Mouse (Mus musculus) bone marrow, adult 2 months (tissue): ENCODE measurements around the gene Olfr19. TPM values are rescaled to one million over a fixed set of nuclear protein-coding genes. Genes with fewer than 3 reads are reported as not detected.
"Not testable (repeated sequence)": the region's sequence is repeated elsewhere in the genome, so short reads cannot be mapped to it uniquely, and the experiment has no call there.

Experiments used
- H3K27ac ChIP-seq: fragments of 200-500 bp; 2 replicates; pipeline ENCODE4 v1.5.1; 2012; ENCODE audit warnings: low read depth, mild to moderate bottlenecking, control low read depth, inconsistent platforms, low read length; ENCODE audit not compliant: control insufficient read depth, poor library complexity, insufficient read depth
- H3K4me1 ChIP-seq: fragments of 200-500 bp; 2 replicates; pipeline ENCODE4 v1.6.1; 2011; ENCODE audit warnings: low read length; ENCODE audit not compliant: control insufficient read depth, insufficient read depth
- H3K4me3 ChIP-seq: fragments of 200-500 bp; replicated peaks from 2 replicates; pipeline ENCODE3; 2011; ENCODE audit warnings: mild to moderate bottlenecking, low read depth, low read length, control low read depth; ENCODE audit not compliant: control insufficient read depth
- CTCF ChIP-seq: fragments of 200-500 bp; IDR thresholded peaks from 2 replicates; pipeline ENCODE4 v1.5.1; 2011; ENCODE audit warnings: low read length, control low read depth; ENCODE audit not compliant: control insufficient read depth, insufficient read depth
- POLR2A ChIP-seq: fragments of 200-500 bp; IDR thresholded peaks from 2 replicates; pipeline ENCODE4 v1.6.1; 2011; ENCODE audit warnings: low read depth, mild to moderate bottlenecking, control low read depth, low read length, borderline replicate concordance; ENCODE audit not compliant: control insufficient read depth
- WGBS: fragments of 180-500 bp; shearing (Covaris S2); methylation state at CpG from one replicate; pipeline ENCODE4 v1.1.7; 2018; 5-methylcytosine and 5-hydroxymethylcytosine counted together
- polyA plus RNA-seq: library from polyadenylated mRNA; stranded (reverse); fragments of >200 nt; gene quantifications from 2 replicates; pipeline ENCODE4 v1.2.4, GENCODE M21; 2011; ENCODE audit warnings: low replicate concordance; ENCODE audit not compliant: missing spikeins, insufficient read depth, insufficient read length

Gene Olfr19
- not detected in 2 replicates for polyA plus RNA-seq

DNA sequence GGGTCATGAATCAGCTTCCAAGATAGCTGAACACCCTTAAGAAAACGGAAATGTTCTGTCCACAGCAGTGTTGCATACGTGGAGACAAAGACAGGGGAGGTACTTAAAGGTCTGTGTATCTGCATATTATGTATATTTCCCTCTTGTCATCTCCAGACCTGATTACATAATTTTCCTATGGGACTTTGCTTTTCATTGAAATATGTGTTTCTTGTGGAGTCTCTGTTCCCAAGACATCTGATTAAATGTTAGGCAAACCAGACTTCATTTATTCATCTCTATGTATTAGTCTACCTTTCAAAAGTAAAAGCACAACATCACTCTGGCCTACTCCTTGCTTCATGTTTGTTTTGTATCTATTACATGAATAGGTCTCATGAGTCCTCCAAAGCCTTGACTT, at the start of gene Olfr19:
Gene Olfr19 (minus strand): TSS at position 101 of the 400 bp plus-strand sequence.
- H3K4me1 ChIP-seq, result no peaks in the 10 kb centered on the region
- H3K4me3 ChIP-seq, result no peak within 1 kb of the TSS
- H3K27ac ChIP-seq, result no peak within 1 kb of the TSS
- 43% methylated on average over 2 of the region's 2 CpGs for WGBS
- TF ChIP-seq CTCF (no peak), POLR2A (no peak)

DNA sequence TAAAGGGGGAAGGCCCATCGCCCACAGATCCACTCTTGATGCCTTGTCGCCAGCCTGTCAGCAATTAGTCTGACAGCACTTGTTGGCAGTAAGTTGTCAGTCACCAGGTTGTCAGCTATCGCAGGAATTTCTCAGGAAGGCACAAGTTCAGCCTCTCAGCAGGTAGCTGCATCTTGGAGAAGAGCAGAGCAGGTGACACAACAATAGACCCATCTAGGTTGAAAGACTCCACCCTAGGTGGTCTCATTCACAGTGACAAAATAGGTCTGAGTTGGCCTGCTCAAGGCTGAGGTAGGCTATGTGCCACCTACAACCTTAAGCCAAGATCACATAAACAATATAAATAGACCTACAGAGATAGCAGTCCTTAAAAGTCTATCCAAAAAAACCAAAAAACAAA, 8.8 kb upstream of the Olfr19 start:
- 59% methylated on average over 3 of the region's 3 CpGs for WGBS
- H3K4me1 ChIP-seq, result no peaks in the 10 kb centered on the region
- no peak overlapping the region for H3K27ac ChIP-seq
- TF ChIP-seq CTCF (no peak), POLR2A (no peak)
- H3K4me3 ChIP-seq, result no peak overlapping the region

DNA sequence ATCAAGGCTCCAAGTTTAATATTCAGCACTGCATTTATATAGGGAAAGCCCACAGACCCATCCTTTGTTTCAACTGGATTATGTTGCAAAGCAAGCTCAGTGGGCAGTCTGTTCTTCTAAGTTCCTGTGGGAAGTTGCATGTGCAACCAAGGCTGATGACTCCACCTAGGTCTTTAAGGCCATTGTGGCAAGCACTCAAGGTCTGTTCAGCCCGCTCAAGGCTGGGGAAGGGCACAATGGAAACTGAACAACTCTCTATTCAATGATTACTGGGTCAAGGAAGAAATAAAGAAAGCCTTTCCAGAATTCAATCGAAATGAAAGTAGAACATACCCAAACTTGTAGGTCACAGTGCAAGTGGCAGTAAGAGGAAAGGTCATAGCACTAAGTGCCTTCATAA, 7.8 kb upstream of the Olfr19 start:
- WGBS, result 71% methylated on average over 2 of the region's 2 CpGs
- H3K4me3 ChIP-seq, result no peak overlapping the region
- TF ChIP-seq POLR2A (no peak), CTCF (no peak)
- H3K4me1 ChIP-seq, result no peaks in the 10 kb centered on the region
- H3K27ac ChIP-seq, result no peak overlapping the region

DNA sequence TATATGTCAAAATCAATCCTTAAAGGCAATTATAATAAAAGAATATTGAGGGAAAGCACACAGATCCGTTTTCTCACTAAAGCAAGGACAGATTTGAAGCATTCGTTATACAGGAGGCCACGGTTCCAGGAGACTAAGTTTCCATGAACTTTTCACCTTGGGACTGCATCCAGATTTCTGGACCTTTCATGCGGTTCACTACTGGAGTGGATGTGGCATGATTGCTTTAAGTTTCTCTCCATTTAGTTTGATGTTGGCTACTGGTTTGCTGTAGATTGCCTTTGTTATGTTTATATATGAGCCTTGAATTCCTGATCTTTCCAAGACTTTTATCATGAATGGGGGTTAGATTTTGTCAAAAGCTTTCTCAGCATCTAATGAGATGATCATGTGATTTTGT, 11.2 kb downstream of the Olfr19 start:
- 76% methylated on average over 4 of the region's 4 CpGs for WGBS
- no peak for TF ChIP-seq POLR2A
- no peak overlapping the region for H3K4me3 ChIP-seq
- H3K27ac ChIP-seq, result no peak overlapping the region
- H3K4me1 ChIP-seq, result no peaks in the 10 kb centered on the region

DNA sequence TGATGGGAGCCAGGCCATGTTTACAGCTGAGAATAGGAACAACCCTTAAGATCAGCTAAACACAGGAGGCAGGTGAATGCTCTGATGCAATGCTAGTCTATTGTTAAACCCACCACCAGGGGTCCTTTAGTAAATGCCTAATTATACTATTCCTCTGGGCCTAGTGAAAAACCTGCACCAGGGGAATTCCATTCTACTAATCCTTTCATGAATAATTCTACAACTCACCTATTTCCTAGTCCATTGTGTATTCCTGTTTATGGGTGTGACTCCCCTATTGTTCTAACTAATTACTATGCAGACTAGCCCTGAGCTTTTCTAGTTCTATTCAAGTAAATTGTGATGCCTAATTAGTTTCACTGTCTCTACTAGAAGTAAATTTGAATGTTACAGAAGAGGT, 11.7 kb downstream of the Olfr19 start:
- H3K4me3 ChIP-seq, H3K27ac ChIP-seq, H3K4me1 ChIP-seq: not testable (repeated sequence)

DNA sequence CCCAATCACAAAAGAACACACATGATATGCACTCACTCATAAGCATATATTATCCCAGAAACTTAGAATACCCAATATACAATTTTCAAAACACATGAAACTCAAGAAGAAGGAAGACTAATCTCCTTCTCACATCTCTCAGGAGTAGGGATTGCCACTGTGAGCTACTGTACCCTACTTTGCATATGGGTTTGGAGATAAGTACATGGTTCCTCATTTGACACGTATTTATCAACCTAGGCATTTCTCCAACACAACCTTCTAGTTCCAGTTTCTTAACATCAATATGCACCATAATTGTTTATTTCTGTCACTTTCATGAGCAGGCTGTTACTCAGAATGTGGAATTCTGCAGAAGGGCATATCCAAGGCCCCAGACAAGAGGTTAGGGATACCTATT, 31.1 kb downstream of the Olfr19 start:
- WGBS, result 9% methylated on average over 1 of the region's 1 CpGs
- Histone ChIP-seq H3K4me3 (no peak overlapping the region), H3K4me1 (no peaks in the 10 kb centered on the region), H3K27ac (no peak overlapping the region)
- TF ChIP-seq CTCF (no peak), POLR2A (no peak)

DNA sequence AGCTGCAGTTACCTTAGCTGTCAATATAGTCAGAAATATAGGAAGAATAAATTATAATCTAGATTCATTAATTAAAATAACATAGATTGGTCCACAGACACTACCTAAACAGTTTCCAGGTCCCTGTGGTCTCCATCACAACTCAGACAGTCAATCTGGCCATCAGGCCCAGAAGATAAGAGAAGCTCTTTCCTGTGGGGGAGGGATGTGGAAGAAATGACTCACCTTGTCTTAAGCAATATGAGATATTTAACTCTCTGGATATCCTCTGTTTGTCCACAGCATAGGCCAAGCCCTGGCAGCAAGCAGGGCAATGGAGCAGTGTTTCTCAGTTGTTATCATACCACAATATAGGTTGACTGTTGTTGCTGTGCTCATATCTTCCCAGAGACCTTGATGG, 42.5 kb downstream of the Olfr19 start:
- Histone ChIP-seq H3K27ac (no peak overlapping the region), H3K4me3 (no peak overlapping the region), H3K4me1 (no peaks in the 10 kb centered on the region)
- TF ChIP-seq POLR2A (no peak), CTCF (no peak)

Other genes with a start within 250 kb of the Olfr19 start
- 5.0 and 11.9 TPM in 2 replicates for gene Fgd4, start 75.9 kb downstream of the Olfr19 start, polyA plus RNA-seq
- not detected in 2 replicates for gene Spag6l, start 153.1 kb upstream of the Olfr19 start, polyA plus RNA-seq
- 6.4 and 9.2 TPM in 2 replicates for gene Igll1, start 187.6 kb upstream of the Olfr19 start, polyA plus RNA-seq
- 24.8 and 65.0 TPM in 2 replicates for gene Top3b, start 194.3 kb upstream of the Olfr19 start, polyA plus RNA-seq
- gene Vpreb1, start 194.4 kb upstream of the Olfr19 start, polyA plus RNA-seq, result 16.3 and 26.8 TPM in 2 replicates
- 3.8 and 4.6 TPM in 2 replicates for gene Ppm1f, start 220.1 kb upstream of the Olfr19 start, polyA plus RNA-seq